Mouse (Mus musculus) right cerebral cortex, adult 2 months (tissue): ENCODE measurements at regions not wholly inside any gene's neighbourhood (a gene's known extent, or its start where the extent isn't known, plus 50 kb on each side); places are given as distances from the start of the nearest gene placed in this dataset.

Source experiments
- DNase-seq, 2 experiments: peaks; one replicate each; pipeline ENCODE4 v3.0.0; 2021 to 2022; ENCODE audit warnings: low spot score in 2 of 2

DNA sequence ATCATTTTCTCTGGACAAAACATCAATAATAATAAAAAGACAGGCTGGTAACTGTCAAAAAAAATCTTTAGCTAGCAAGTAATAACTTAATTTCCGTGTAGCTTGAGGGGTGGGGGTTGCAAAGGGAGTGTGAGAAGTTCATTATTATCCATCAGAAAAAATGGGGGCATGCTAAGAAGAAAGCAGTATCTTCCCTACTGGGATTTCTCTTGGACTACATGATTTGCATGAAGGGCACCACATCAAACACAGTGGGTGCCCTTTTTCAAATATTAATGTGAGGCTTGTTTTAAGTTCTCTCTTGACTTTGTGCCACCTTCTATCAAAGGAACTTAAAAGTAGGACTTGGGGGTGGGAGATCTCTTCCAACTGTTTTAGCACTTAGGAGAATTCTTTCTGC is 783.4 kb upstream of the Manea start:
- no peak for DNase-seq

DNA sequence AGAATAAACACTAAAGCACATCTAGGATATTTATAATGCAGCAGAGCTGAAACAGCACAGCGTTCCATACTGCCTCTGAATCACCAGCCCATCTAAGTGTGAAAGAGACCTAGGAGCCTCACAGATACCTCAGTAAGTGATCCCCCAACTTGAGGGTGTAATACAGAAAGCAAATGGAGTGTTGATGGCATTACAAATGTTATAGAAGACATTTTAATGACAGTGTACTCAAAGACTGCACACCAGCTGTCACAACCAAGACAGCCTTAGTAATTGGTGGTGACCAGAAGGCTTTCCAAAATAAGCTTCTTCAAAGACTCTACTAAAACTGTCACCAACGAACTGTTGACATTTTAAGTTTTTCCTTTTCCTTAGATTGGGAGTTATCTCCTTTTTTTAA is 771.3 kb upstream of the Manea start:
- DNase-seq, result peak; percentile 11 to 15

DNA sequence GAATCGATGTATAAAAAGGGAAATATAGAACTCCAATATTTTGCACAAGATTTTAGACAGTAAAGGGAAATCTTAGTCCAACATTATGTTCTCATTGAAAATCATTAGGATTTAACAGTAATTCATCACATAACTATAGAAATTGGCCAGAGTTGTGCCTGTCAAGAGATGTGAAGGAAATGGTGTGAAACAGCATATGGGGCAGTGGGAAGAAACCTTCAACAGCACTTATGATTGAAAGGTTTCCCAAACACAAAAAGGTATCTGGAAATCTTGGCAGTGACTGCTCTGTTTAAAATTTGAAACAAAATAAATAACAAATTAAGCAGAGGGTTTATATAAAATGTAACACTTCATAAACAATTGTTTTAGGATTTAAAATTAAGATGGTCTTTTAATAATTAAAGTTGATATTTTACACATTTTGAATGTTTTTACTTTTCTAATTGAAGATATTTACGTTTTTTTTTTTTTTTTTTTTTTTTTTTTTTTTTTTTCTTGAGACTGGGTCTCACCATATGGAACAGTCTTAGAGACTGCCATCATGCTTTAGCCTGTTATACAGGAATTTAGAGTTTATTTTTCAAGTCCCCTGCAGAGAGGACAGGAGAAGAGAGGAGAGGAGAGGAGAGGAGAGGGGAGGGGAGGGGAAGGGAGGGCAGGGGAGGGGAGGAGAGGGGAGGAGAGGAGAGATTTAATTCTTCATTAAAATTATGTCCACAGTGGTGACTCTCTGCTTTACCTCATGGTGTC is 770.6 kb upstream of the Manea start:
- no peak for DNase-seq

DNA sequence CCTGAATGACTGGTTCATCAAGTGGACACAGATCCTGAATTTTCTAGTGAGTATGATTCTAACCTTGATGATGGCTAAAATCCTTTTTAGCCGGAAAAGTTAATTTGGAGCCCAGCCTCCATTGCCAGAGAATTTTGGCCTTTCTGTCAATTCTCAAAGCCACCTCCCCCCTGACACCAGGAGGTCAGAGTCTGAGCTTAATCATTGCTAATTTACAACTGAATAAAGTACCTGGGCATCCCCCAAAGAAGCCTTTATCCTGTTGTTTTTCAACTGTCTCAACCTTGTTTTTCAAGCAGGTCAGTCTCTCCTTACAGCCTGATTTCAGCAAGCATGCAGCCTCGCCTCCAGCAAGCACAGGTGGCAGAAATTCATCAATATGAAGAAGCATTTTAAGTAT is 758.7 kb upstream of the Manea start:
- DNase-seq, result no peak

DNA sequence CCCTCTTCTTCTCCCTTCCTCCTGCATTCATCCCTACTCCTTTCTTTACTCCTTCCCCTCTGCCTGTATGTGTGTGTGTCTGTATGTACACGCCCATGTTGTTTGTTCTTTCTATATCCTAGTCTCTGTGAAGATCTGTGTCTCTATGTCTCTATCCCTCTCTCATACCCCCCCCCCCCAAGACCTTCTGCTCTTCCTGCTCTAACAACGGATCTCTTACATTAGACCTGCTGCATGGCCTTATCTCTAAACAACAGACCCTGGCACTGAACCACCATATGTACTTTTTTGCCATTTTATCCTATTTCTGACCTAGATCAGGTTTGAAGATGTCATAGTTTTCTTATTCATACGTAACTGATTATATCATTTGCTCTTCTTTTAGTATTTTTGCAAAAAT is 749.6 kb upstream of the Manea start:
- DNase-seq, result no peak

DNA sequence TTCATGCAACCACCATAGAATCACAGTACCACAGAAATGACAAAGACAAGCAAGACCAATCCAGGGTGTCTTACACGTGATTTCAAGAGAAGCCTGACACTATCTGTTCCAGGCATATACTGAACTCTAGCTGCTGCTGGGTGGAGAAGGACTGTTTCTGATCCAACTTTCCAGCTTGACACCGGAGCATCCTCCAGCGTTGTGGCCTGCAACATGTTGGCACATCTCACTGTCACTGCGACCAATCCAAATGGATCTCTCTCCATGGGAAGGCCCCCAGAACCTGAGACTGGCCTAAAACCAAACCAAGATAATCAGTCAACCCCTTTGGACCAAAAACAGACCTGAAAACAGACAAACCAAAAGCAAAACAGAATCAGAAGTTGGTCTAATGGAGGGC is 703.3 kb upstream of the Manea start:
- DNase-seq, result no peak

DNA sequence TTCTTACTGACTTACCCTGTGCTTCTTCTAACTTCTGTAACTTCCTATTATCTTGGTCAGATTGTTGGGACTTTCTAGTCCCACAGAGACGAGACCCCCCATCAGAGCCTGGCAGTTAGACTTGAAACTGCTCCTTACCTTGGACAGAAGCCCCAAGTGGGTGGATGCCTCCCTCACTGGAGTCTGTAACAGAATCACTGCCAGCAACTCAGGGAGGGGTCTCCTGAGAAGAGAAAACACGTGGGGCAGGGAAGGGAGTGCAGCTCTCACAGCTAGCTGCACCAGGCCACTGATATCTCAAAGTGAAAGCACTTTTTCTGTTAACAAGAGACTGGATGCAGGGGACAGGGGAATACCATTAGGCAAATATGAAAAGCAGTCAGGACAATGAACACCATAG is 702.5 kb upstream of the Manea start:
- DNase-seq, result no peak
